Mouse (Mus musculus) stomach, embryonic 15.5 days (tissue): ENCODE results near the gene Vangl1. TPM values are rescaled to one million over a fixed set of nuclear protein-coding genes. Genes with fewer than 3 reads are reported as not detected.

Experiments used
- ATAC-seq: fragments of 200-750 bp; cut with Nextera tagmentation; 2 replicates; pipeline ENCODE4 v1.8.0; 2017; ENCODE audit warnings: low read depth, moderate number of reproducible peaks, moderate TSS enrichment; ENCODE audit not compliant: insufficient read depth, low FRiP score
- H3K27ac ChIP-seq: fragments of 300-500 bp; sonication (generic); 2 replicates; pipeline ENCODE4 v1.5.1; 2015; ENCODE audit warnings: mild to moderate bottlenecking, inconsistent platforms
- H3K27me3 ChIP-seq: fragments of 300-500 bp; sonication (generic); replicated peaks from 2 replicates; pipeline ENCODE4 v1.6.1; 2015; ENCODE audit warnings: inconsistent platforms
- H3K36me3 ChIP-seq: fragments of 300-500 bp; sonication (generic); 2 replicates; pipeline ENCODE4 v1.6.1; 2015; ENCODE audit warnings: inconsistent platforms
- H3K4me1 ChIP-seq: fragments of 300-500 bp; sonication (generic); 2 replicates; pipeline ENCODE4 v1.6.1; 2015; ENCODE audit warnings: inconsistent platforms
- H3K4me2 ChIP-seq: fragments of 300-500 bp; sonication (generic); 2 replicates; pipeline ENCODE4 v1.6.1; 2015; ENCODE audit warnings: mild to moderate bottlenecking, inconsistent platforms
- H3K4me3 ChIP-seq: fragments of 300-500 bp; sonication (generic); replicated peaks from 2 replicates; pipeline ENCODE4 v1.5.1; 2015; ENCODE audit warnings: inconsistent platforms
- H3K9ac ChIP-seq: fragments of 300-500 bp; sonication (generic); 2 replicates; pipeline ENCODE4 v1.6.1; 2015; ENCODE audit warnings: inconsistent platforms
- H3K9me3 ChIP-seq: fragments of 300-500 bp; sonication (generic); 2 replicates; pipeline ENCODE4 v1.6.1; 2016; ENCODE audit warnings: inconsistent platforms
- WGBS: fragments of 180-500 bp; shearing (Covaris S2); methylation state at CpG from one replicate; pipeline ENCODE4 v1.1.7; 2015; 5-methylcytosine and 5-hydroxymethylcytosine counted together
- polyA plus RNA-seq: library from polyadenylated mRNA; unstranded; fragments of >200 nt; fragmentation: Nextera tagmentation; extraction: Ambion mirVana; gene quantifications from 2 replicates; pipeline ENCODE4 v1.2.1, GENCODE M21; 2015

Vangl1 gene
- polyA plus RNA-seq, 1 experiment from 2014 or later = 27.0 TPM

DNA sequence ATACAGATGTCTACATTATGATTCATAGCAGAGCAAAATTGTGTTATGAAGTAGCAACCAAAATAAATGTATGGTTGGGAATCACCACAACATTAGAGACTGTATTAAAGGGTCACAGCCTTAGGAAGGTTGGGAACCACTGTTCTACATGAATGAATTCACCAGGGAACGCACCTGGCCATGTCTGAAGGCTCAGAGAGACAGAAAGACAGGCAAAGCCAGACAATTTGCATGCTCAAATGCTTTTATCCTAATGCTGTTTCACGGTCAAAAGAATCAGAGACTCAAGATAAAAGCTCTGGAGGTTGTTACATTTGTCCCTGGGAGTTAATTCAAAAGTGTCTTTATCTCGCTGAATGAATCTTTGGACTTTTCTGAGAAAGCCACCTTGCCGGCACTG lies 52.6 kb downstream of the Vangl1 start:
- Histone ChIP-seq H3K27me3 (no peaks in the 10 kb centered on the region), H3K36me3 (no peaks in the 10 kb centered on the region), H3K4me1 (no peaks in the 10 kb centered on the region), H3K9me3 (no peaks in the 10 kb centered on the region), H3K9ac (no peak overlapping the region), H3K4me2 (no peak overlapping the region), H3K27ac (peak overlapping the region; percentile 84; the same call in 1 of the 2 replicates), H3K4me3 (no peak overlapping the region)
- WGBS = 68% methylated on average over 4 of the region's 4 CpGs
- ATAC-seq = no peak

- no peak overlapping the region for H3K27ac ChIP-seq
- no peaks in the 10 kb centered on the region for H3K36me3 ChIP-seq
- no peak for ATAC-seq
- H3K4me3 ChIP-seq = no peak overlapping the region
- no peak overlapping the region for H3K9ac ChIP-seq
- WGBS = 31% methylated on average over 7 of the region's 7 CpGs
- no peaks in the 10 kb centered on the region for H3K27me3 ChIP-seq
- H3K4me1 ChIP-seq = no peaks in the 10 kb centered on the region
- H3K9me3 ChIP-seq = no peaks in the 10 kb centered on the region
- H3K4me2 ChIP-seq = no peak overlapping the region
Observed at GRCm38 (mm10) chr3:102149941-102150340, 54.6 kb downstream of the Vangl1 start.

DNA sequence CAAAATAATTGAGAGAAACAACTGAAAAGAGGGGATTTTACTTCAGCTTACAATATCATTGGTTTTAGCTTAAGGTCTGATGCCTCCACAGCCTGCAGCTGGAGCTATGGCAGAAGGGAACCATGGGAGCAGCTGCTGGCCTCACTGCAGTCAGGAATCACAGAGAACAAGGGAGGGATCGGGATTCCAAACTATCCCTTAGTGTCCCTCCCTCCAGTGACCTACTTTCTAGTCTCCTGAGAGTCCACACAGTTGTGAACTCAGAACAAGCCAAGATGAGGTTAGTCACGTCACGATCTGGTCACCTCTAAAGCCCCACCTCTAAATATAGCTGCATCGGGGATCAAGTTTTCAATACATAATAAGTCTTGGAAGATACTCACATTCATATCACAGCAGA lies 57.3 kb downstream of the Vangl1 start:
- Histone ChIP-seq H3K27ac (no peak overlapping the region), H3K4me3 (no peak overlapping the region), H3K4me1 (no peaks in the 10 kb centered on the region), H3K4me2 (no peak overlapping the region), H3K27me3 (no peaks in the 10 kb centered on the region), H3K9me3 (no peaks in the 10 kb centered on the region), H3K9ac (no peak overlapping the region), H3K36me3 (no peaks in the 10 kb centered on the region)
- WGBS = 70% methylated on average over 4 of the region's 4 CpGs
- no peak for ATAC-seq

DNA sequence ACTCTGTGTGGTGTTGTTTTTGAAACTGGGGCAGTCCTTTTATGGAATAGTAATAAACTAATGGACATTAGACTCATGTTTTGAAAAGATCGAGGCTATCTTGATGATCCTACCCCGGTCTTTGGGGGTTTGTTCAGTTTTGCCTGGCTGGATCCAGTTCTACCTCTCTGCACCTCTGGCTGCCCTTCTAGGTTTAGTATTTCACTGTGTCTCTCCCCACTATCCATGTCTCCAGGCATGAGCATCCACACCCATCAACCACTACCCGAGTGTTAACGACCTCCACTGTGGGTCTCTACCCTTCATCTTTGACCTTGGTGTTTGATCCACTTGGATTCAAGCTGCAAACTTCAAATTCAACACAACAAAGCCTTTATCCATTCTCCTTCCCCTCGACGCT lies 58.1 kb downstream of the Vangl1 start:
- no peak overlapping the region for H3K9ac ChIP-seq
- no peak for ATAC-seq
- no peak overlapping the region for H3K27ac ChIP-seq
- H3K9me3 ChIP-seq = no peaks in the 10 kb centered on the region
- 80% methylated on average over 6 of the region's 6 CpGs for WGBS
- H3K4me3 ChIP-seq = no peak overlapping the region
- no peak overlapping the region for H3K4me2 ChIP-seq
- H3K36me3 ChIP-seq = no peaks in the 10 kb centered on the region
- H3K4me1 ChIP-seq = no peaks in the 10 kb centered on the region
- H3K27me3 ChIP-seq = no peaks in the 10 kb centered on the region

DNA sequence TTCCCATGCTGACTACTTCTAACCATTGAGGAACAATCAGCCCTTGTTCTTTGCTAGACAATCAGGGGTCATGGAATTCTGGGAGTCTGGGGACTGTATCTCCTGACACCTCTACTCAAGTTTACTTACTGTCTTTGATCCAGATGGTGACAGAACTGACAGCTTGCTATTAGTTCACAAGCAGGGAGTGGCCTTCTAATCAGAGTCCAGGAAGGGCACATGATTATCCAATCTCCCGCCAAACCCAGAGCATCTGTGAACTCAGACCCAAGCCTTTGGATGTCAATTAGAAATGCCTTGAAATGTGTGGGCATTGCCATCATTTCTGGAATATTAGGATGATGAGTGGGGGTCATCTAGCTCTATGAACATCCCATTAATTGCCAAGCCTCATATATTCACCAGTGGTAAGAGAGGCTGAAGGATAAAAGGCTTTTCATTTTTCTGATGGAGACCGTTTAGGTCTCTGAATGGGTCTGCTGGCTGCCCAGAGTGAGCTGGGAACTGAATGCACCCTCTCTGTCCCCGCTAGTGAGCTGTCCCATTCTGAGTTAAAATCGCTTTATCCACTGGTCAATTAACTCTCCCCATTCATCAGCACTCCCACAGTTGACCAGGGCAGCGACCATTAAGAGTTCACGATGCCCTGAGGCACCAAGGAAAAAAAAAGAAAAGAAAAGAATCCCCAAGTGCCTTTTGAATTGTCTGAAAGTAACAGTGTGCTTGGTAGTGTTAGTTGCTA lies 58.7 kb downstream of the Vangl1 start:
- 65% methylated on average over 6 of the region's 6 CpGs for WGBS
- Histone ChIP-seq H3K4me1 (no peaks in the 10 kb centered on the region), H3K4me2 (no peak overlapping the region), H3K4me3 (no peak overlapping the region), H3K9me3 (no peaks in the 10 kb centered on the region), H3K36me3 (no peaks in the 10 kb centered on the region), H3K27me3 (no peaks in the 10 kb centered on the region), H3K9ac (no peak overlapping the region), H3K27ac (no peak overlapping the region)
- ATAC-seq = no peak

DNA sequence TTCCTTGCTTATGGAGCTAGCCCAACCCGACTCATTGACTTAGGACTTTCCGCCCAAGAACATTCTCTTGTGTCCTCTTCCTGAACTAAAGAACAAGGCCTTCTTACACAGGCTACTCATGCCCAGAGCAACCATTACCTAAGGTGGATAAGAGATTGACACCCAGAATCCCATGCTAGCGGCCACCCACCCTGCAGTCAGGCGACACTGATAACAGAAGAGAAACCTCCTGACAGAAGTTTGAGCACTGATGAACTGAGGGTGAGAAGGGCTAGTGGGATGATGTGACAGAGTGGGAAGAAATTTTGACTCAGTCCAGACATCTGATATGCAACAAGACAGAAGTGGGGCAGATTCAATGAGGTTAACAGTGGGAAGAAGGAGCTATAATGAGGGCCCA lies 60.1 kb downstream of the Vangl1 start:
- 93% methylated on average over 4 of the region's 4 CpGs for WGBS

DNA sequence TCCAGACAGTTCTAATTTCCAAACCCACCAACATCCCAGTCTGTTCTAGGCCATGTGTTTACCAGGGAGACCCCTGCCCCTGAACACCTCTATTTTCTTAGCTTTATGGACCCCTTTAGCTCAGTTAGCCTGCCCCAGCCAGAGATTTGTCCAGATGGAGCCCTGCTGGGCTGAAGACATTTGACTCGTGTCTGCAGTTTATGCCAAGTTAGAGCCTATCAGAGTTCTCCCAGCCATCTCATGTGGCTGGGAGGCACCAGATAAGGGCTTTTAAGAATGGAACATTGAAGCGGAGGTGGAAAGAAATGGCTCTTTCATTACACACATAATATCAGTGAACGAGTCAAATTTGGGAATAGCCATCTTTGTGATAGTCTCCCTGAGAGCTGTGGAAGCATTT lies 61.0 kb downstream of the Vangl1 start:
- H3K9me3 ChIP-seq = no peaks in the 10 kb centered on the region
- ATAC-seq = 0 out of 2 replicates have a peak, but pooled peaks have one; percentile 29

More for the DNA sequence above, 60.1 kb downstream of the Vangl1 start:
- H3K27me3 ChIP-seq = no peaks in the 10 kb centered on the region
- H3K9ac ChIP-seq = no peak overlapping the region
- H3K4me3 ChIP-seq = no peak overlapping the region
- H3K4me2 ChIP-seq = no peak overlapping the region
- H3K36me3 ChIP-seq = no peaks in the 10 kb centered on the region
- no peaks in the 10 kb centered on the region for H3K4me1 ChIP-seq
- no peaks in the 10 kb centered on the region for H3K9me3 ChIP-seq
- ATAC-seq = peak; percentile 80; the same call in 1 of the 2 replicates
- no peak overlapping the region for H3K27ac ChIP-seq

DNA sequence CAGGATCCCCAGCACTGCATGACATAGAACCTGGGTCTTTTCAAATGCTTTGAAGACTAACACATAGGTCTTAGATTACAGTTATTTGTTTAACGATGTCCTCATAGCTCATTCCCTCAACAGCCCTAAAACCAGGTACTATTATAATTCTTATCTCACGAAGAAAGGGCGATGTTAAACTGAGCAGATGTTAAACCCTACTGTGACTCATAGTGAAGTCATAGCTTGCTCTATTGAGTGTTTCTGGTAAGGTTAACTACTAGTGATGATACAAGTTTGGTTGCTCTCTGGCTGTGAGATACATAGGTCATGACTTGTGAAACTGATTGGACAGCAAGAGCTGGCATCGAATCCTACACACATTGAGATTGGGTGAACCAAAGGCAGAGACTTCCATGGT lies 61.5 kb downstream of the Vangl1 start:
- 89% methylated on average over 4 of the region's 4 CpGs for WGBS
- ATAC-seq = no peak
- H3K9me3 ChIP-seq = no peaks in the 10 kb centered on the region

More for the DNA sequence above, 61.0 kb downstream of the Vangl1 start:
- no peak overlapping the region for H3K27ac ChIP-seq
- no peaks in the 10 kb centered on the region for H3K36me3 ChIP-seq
- no peak overlapping the region for H3K4me2 ChIP-seq
- H3K4me1 ChIP-seq = no peaks in the 10 kb centered on the region
- H3K9ac ChIP-seq = no peak overlapping the region
- H3K27me3 ChIP-seq = no peaks in the 10 kb centered on the region
- 75% methylated on average over 3 of the region's 3 CpGs for WGBS
- H3K4me3 ChIP-seq = no peak overlapping the region

GRCm38 (mm10) chr3:102141893-102142292 lies 62.6 kb downstream of the Vangl1 start:
- Histone ChIP-seq H3K36me3 (no peaks in the 10 kb centered on the region), H3K27ac (no peak overlapping the region), H3K9ac (no peak overlapping the region), H3K9me3 (no peaks in the 10 kb centered on the region), H3K4me1 (peaks cover 4% of the 10 kb centered on the region; the same call in 1 of the 2 replicates), H3K4me2 (no peak overlapping the region), H3K4me3 (no peak overlapping the region), H3K27me3 (no peaks in the 10 kb centered on the region)
- WGBS = 75% methylated on average over 6 of the region's 6 CpGs
- ATAC-seq = no peak

More for the DNA sequence above, 61.5 kb downstream of the Vangl1 start:
- H3K4me2 ChIP-seq = no peak overlapping the region
- no peak overlapping the region for H3K27ac ChIP-seq
- no peak overlapping the region for H3K4me3 ChIP-seq
- no peaks in the 10 kb centered on the region for H3K4me1 ChIP-seq
- H3K36me3 ChIP-seq = no peaks in the 10 kb centered on the region
- H3K9ac ChIP-seq = no peak overlapping the region
- H3K27me3 ChIP-seq = no peaks in the 10 kb centered on the region

GRCm38 (mm10) chr3:102141451-102141850 lies 63.0 kb downstream of the Vangl1 start:
- Histone ChIP-seq H3K4me3 (no peak overlapping the region), H3K4me1 (peaks cover 8% of the 10 kb centered on the region; the same call in 1 of the 2 replicates), H3K36me3 (no peaks in the 10 kb centered on the region), H3K4me2 (no peak overlapping the region), H3K27ac (no peak overlapping the region), H3K9me3 (no peaks in the 10 kb centered on the region), H3K27me3 (no peaks in the 10 kb centered on the region), H3K9ac (no peak overlapping the region)
- no peak for ATAC-seq
- WGBS = 62% methylated on average over 2 of the region's 2 CpGs

DNA sequence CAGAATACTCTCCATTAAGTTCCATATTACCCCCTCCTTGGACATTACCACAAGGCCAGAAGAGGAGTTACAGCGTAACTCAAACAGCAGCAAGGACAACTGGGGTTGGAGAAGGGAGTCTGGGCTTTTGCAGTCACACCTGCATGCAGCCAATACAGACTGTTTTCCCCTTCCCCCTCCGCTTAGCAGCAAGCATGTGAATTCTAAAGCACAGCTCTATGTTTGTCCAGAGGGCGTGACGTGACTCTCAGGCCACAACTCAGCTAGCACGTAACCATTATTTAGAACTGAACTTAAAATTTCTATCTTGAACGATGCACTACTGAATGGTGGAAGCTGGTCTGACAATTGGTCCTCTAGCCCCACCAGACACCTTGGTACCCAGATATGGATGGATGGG lies 63.9 kb downstream of the Vangl1 start:
- Histone ChIP-seq H3K36me3 (no peaks in the 10 kb centered on the region), H3K27me3 (no peaks in the 10 kb centered on the region), H3K4me1 (peaks cover 15% of the 10 kb centered on the region), H3K27ac (peak overlapping the region; percentile 54; the same call in 1 of the 2 replicates), H3K9ac (no peak overlapping the region), H3K4me2 (no peak overlapping the region), H3K4me3 (no peak overlapping the region), H3K9me3 (no peaks in the 10 kb centered on the region)
- ATAC-seq = 0 out of 2 replicates have a peak, but pooled peaks have one; percentile 25
- WGBS = 77% methylated on average over 6 of the region's 6 CpGs

- H3K27ac ChIP-seq = no peak overlapping the region
- no peaks in the 10 kb centered on the region for H3K9me3 ChIP-seq
- H3K9ac ChIP-seq = no peak overlapping the region
- peaks cover 19% of the 10 kb centered on the region for H3K4me1 ChIP-seq
- no peak overlapping the region for H3K4me2 ChIP-seq
- ATAC-seq = no peak
- WGBS = 81% methylated on average over 6 of the region's 6 CpGs
- no peaks in the 10 kb centered on the region for H3K36me3 ChIP-seq
- no peak overlapping the region for H3K4me3 ChIP-seq
- H3K27me3 ChIP-seq = no peaks in the 10 kb centered on the region
Observed at GRCm38 (mm10) chr3:102138899-102139298, 65.6 kb downstream of the Vangl1 start.
